Mouse (Mus musculus): ENCODE results near the gene Acot13.
"Not testable (repeated sequence)": the region's sequence is repeated elsewhere in the genome, so short reads cannot be mapped to it uniquely, and the experiment has no call there.

Acot13 gene

GRCm38 (mm10) chr13:24786014-24786490 lies 45.3 kb downstream of the Acot13 start:
- DNase-seq (ENCODE audit: low spot score in 2 of 2), result peak; percentile 32

- no peak for DNase-seq (ENCODE audit: low spot score in 2 of 2)
Measured at GRCm38 (mm10) chr13:24781916-24782315, 49.4 kb downstream of the Acot13 start.

DNA sequence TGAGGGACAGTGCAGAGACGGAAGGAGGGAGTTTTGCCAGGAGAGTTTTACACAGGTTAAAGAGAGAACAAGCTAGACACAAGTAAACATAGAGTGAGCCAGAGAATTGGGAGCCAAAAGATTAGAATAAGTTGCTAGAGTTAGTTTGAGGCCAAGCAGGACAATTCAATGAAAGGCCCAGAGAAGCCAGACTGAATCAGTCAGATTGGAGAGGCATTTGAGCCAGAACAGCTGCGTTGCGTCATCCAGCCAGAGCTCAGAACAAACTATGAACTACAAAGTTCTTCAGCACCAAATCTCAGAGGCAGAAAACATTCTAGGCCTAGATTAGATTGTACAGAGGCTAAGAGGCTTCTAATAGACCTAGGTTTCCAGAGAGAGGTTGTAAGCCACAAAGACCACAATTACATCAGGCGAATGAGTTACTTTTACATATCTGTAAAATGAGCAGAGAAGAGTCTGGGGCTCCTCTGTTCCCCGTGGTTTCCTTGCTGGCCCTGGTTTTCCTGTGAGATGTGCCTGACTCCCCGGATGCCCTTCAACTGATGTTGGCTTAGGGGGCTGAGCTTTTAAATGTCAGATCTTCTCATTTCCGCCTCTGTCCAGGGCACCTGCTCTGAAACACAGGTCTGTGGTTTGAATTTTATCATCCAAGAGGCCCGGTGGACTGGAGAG lies 52.5 kb downstream of the Acot13 start:
- DNase-seq (ENCODE audit: low spot score in 2 of 2), result no peak

GRCm38 (mm10) chr13:24778026-24778425 lies 53.3 kb downstream of the Acot13 start:
- DNase-seq (ENCODE audit: low spot score in 2 of 2), result no peak

GRCm38 (mm10) chr13:24776146-24776844 lies 55.0 kb downstream of the Acot13 start:
- DNase-seq (ENCODE audit: low spot score in 2 of 2), result peak; percentile 49 to 72

- DNase-seq (ENCODE audit: low spot score in 2 of 2), result not testable (repeated sequence)
Measured at GRCm38 (mm10) chr13:24771482-24771881, 59.9 kb downstream of the Acot13 start.

Data from spleen, postnatal 36 days (tissue).